Mouse (Mus musculus): ENCODE data around the gene D430042O09Rik. TPM values are rescaled to one million over a fixed set of nuclear protein-coding genes. Genes with fewer than 3 reads are reported as not detected.
A peak's percentile ranks its signal among the peaks of the same experiment; 100 is the strongest.

Gene D430042O09Rik
- total and polyA plus RNA-seq, 2 experiments from 2014 or later, result 4.6 to 19.8 TPM

GRCm38 (mm10) chr7:125733791-125734190 is 26.1 kb downstream of the D430042O09Rik start:
- WGBS, result 91% methylated on average over 4 of the region's 4 CpGs
- H3K4me3 ChIP-seq (ENCODE audit: low read depth, low read length), result no peak overlapping the region

DNA sequence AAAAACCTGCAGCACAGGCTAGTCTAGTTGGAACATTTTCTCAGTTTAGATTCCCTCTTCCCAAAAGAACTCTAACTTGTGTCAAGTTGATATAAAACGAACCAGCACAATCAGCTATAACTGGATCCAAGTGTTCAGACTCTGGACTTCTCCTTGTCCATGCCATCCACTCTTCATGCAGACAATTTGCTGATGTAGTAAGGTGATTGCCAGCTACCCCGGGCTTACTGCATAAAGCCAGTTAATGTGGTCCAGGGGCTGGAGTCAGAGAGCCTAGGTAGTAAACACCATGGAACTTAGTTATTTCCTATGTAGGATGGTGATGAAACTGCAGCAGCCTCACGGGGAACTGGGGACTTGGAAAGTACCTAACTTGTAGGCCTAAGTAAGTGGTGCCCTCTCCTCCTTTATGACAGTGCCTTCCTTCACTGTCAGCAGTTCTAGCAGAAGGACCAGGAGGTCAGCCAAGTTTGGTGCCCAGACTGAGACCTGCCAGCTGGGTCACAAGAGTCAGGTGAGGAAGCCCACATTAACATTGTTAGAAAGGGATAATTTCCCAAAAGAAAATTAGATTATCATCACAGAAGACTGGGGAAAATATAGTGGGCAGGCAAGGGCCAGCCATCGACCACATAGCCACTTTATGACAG is 28.8 kb downstream of the D430042O09Rik start:
- Histone ChIP-seq H3K9me3 (ENCODE audit: low read length) (no peaks in the 10 kb centered on the region), H3K36me3 (ENCODE audit: insufficient read depth) (no peaks in the 10 kb centered on the region; the same call in 1 of the 2 replicates), H3K4me3 (ENCODE audit: low read depth, low read length) (no peak overlapping the region), H3K27ac (ENCODE audit: low read depth, low read length) (no peak overlapping the region), H3K9ac (no peak overlapping the region), H3K4me1 (ENCODE audit: insufficient read depth) (no peaks in the 10 kb centered on the region), H3K4me2 (ENCODE audit: low read depth) (no peak overlapping the region), H3K27me3 (ENCODE audit: insufficient read depth, low read length) (no peaks in the 10 kb centered on the region)
- 86% methylated on average over 4 of the region's 4 CpGs for WGBS
- no peak for TF ChIP-seq CTCF (IDR thresholded peaks at IDR 0.05; ENCODE audit: low read depth)
- no peak for ATAC-seq
- DNase-seq, result no peak

More at GRCm38 (mm10) chr7:125733791-125734190, 26.1 kb downstream of the D430042O09Rik start:
- Histone ChIP-seq H3K27ac (ENCODE audit: low read depth, low read length) (no peak overlapping the region), H3K9ac (no peak overlapping the region), H3K27me3 (ENCODE audit: insufficient read depth, low read length) (no peaks in the 10 kb centered on the region), H3K9me3 (ENCODE audit: low read length) (no peaks in the 10 kb centered on the region), H3K4me2 (ENCODE audit: low read depth) (no peak overlapping the region), H3K36me3 (ENCODE audit: insufficient read depth) (no peaks in the 10 kb centered on the region), H3K4me1 (ENCODE audit: insufficient read depth) (no peaks in the 10 kb centered on the region)
- ATAC-seq, result no peak
- DNase-seq, result no peak
- TF ChIP-seq CTCF (IDR thresholded peaks at IDR 0.05; ENCODE audit: low read depth), result no peak

DNA sequence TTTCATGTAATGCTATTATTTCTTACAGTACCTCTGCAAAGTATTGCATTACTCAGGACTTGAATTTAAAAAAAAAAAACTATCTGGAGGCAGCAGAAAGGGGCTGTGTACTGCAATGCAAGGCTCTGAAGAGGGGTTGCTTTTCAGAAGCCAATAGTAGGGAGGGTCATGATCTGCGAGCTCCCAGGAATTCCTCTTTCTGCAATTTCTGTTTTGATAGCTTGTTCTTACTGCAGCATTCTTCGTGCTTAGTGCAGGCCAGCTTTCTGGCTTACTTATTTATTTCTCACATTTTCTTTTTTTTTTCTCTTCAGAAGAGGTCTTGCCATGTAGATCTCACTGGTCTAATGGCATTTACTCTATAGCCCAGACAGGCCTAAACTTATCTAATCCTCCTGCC is 32.8 kb downstream of the D430042O09Rik start:
- no peak overlapping the region for H3K27ac ChIP-seq (ENCODE audit: low read depth, low read length)
- no peaks in the 10 kb centered on the region; the same call in none of the 2 replicates for H3K36me3 ChIP-seq (ENCODE audit: insufficient read depth)
- ATAC-seq (no peak), DNase-seq (no peak)
- H3K4me2 ChIP-seq (ENCODE audit: low read depth), result no peak overlapping the region
- TF ChIP-seq CTCF (IDR thresholded peaks at IDR 0.05; ENCODE audit: low read depth), result no peak
- H3K4me1 ChIP-seq (ENCODE audit: insufficient read depth), result no peaks in the 10 kb centered on the region
- 83% methylated on average over 2 of the region's 2 CpGs for WGBS
- H3K4me3 ChIP-seq (ENCODE audit: low read depth, low read length), result no peak overlapping the region
- no peaks in the 10 kb centered on the region for H3K27me3 ChIP-seq (ENCODE audit: insufficient read depth, low read length)
- H3K9me3 ChIP-seq (ENCODE audit: low read length), result no peaks in the 10 kb centered on the region
- no peak overlapping the region for H3K9ac ChIP-seq

GRCm38 (mm10) chr7:125741271-125741703 is 33.6 kb downstream of the D430042O09Rik start:
- 29% methylated on average over 1 of the region's 1 CpGs for WGBS
- Histone ChIP-seq H3K9me3 (ENCODE audit: low read length) (no peaks in the 10 kb centered on the region), H3K4me2 (ENCODE audit: low read depth) (no peak overlapping the region)

DNA sequence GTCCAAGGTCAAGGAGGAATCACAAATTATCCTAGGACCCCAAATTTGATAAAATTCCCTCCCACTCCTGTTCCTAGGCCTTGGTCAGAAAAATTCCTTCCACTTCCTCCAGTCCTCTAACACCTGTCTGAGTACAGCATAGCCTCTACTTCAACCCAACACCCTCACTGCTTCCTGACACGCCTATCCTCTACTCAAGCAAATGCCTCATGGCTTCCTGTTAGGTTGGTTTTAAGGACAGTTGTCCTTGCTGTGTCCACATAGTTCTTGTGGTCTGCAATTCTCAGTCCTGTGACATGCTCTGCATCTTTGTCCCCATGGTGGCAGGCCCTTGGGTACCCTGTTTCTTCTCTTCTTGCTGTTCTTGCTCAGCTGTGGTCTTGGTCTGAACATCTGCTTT is 37.1 kb downstream of the D430042O09Rik start:
- ATAC-seq, result no peak
- Histone ChIP-seq H3K27me3 (ENCODE audit: insufficient read depth, low read length) (no peaks in the 10 kb centered on the region), H3K9ac (no peak overlapping the region), H3K36me3 (ENCODE audit: insufficient read depth) (no peaks in the 10 kb centered on the region; the same call in none of the 2 replicates), H3K27ac (ENCODE audit: low read depth, low read length) (no peak overlapping the region), H3K9me3 (ENCODE audit: low read length) (no peaks in the 10 kb centered on the region), H3K4me3 (ENCODE audit: low read depth, low read length) (no peak overlapping the region), H3K4me1 (ENCODE audit: insufficient read depth) (no peaks in the 10 kb centered on the region), H3K4me2 (ENCODE audit: low read depth) (no peak overlapping the region)
- no peak for DNase-seq
- TF ChIP-seq CTCF (IDR thresholded peaks at IDR 0.05; ENCODE audit: low read depth), result no peak
- WGBS, result 94% methylated on average over 1 of the region's 1 CpGs

More at GRCm38 (mm10) chr7:125741271-125741703, 33.6 kb downstream of the D430042O09Rik start:
- Histone ChIP-seq H3K4me1 (ENCODE audit: insufficient read depth) (no peaks in the 10 kb centered on the region), H3K27ac (ENCODE audit: low read depth, low read length) (no peak overlapping the region), H3K9ac (no peak overlapping the region), H3K36me3 (ENCODE audit: insufficient read depth) (no peaks in the 10 kb centered on the region; the same call in none of the 2 replicates), H3K4me3 (ENCODE audit: low read depth, low read length) (no peak overlapping the region), H3K27me3 (ENCODE audit: insufficient read depth, low read length) (no peaks in the 10 kb centered on the region)
- DNase-seq, result no peak
- no peak for TF ChIP-seq CTCF (IDR thresholded peaks at IDR 0.05; ENCODE audit: low read depth)
- ATAC-seq, result no peak

- Histone ChIP-seq H3K27me3 (ENCODE audit: insufficient read depth, low read length) (no peaks in the 10 kb centered on the region), H3K27ac (ENCODE audit: low read depth, low read length) (no peak overlapping the region), H3K4me3 (ENCODE audit: low read depth, low read length) (no peak overlapping the region), H3K9ac (no peak overlapping the region), H3K9me3 (ENCODE audit: low read length) (no peaks in the 10 kb centered on the region), H3K36me3 (ENCODE audit: insufficient read depth) (no peaks in the 10 kb centered on the region; the same call in 1 of the 2 replicates), H3K4me1 (ENCODE audit: insufficient read depth) (no peaks in the 10 kb centered on the region), H3K4me2 (ENCODE audit: low read depth) (no peak overlapping the region)
- no peak for DNase-seq
- 90% methylated on average over 2 of the region's 2 CpGs for WGBS
- TF ChIP-seq CTCF (IDR thresholded peaks at IDR 0.05; ENCODE audit: low read depth), result no peak
- ATAC-seq, result no peak
Observed at GRCm38 (mm10) chr7:125746621-125747315, 39.1 kb downstream of the D430042O09Rik start.

GRCm38 (mm10) chr7:125747316-125747690 is 39.6 kb downstream of the D430042O09Rik start:
- H3K4me3 ChIP-seq (ENCODE audit: low read depth, low read length), result no peak overlapping the region
- 56% methylated on average over 7 of the region's 7 CpGs for WGBS
- no peak overlapping the region for H3K27ac ChIP-seq (ENCODE audit: low read depth, low read length)
- TF ChIP-seq CTCF (IDR thresholded peaks at IDR 0.05; ENCODE audit: low read depth), result peak; percentile 45
- no peaks in the 10 kb centered on the region for H3K27me3 ChIP-seq (ENCODE audit: insufficient read depth, low read length)
- H3K4me1 ChIP-seq (ENCODE audit: insufficient read depth), result no peaks in the 10 kb centered on the region
- H3K9ac ChIP-seq, result no peak overlapping the region
- ATAC-seq, result no peak
- no peak overlapping the region for H3K4me2 ChIP-seq (ENCODE audit: low read depth)
- DNase-seq, result no peak
- no peaks in the 10 kb centered on the region for H3K9me3 ChIP-seq (ENCODE audit: low read length)
- no peaks in the 10 kb centered on the region; the same call in 1 of the 2 replicates for H3K36me3 ChIP-seq (ENCODE audit: insufficient read depth)

All from forebrain, postnatal 0 days (tissue).